Mouse (Mus musculus): ENCODE results near the gene 4921501E09Rik. TPM values are rescaled to one million over a fixed set of nuclear protein-coding genes. Genes with fewer than 3 reads are reported as not detected.
"Not testable (repeated sequence)": the region's sequence is repeated elsewhere in the genome, so short reads cannot be mapped to it uniquely, and the experiment has no call there.

4921501E09Rik gene
- polyA plus RNA-seq, 1 experiment from 2014 or later, result not detected

GRCm38 (mm10) chr17:33032900-33033891, 34.7 kb downstream of the 4921501E09Rik start, which contains the start of gene Zfp763:
Zfp763 (minus strand) TSS chr17:33033402.
- no peaks in the 10 kb centered on the region for H3K9me3 ChIP-seq (ENCODE audit: control insufficient read depth, low read length)
- H3K9ac ChIP-seq (ENCODE audit: low read length), result peak within 1 kb of the TSS; percentile 73
- peak; percentile 91 for DNase-seq (ENCODE audit: low spot score)
- peak within 1 kb of the TSS; percentile 83 for H3K4me3 ChIP-seq (ENCODE audit: low read depth, low read length)
- no peaks in the 10 kb centered on the region for H3K36me3 ChIP-seq (ENCODE audit: control insufficient read depth, insufficient read depth, low read length)
- no peaks in the 10 kb centered on the region for H3K27me3 ChIP-seq (replicated peaks; ENCODE audit: control insufficient read depth, insufficient read depth, low read length)
- 3% methylated on average over 27 of the region's 27 CpGs for WGBS
- 0 out of 2 replicates have a peak, but pooled peaks cover 2% of the 10 kb centered on the region for H3K4me1 ChIP-seq (replicated peaks; ENCODE audit: control insufficient read depth, insufficient read depth, low read length)
- H3K4me2 ChIP-seq (ENCODE audit: low read length), result peak within 1 kb of the TSS; percentile 74
- H3K27ac ChIP-seq (ENCODE audit: low read depth), result peak within 1 kb of the TSS; percentile 74
- ATAC-seq (replicated peaks; ENCODE audit: low FRiP score, low TSS enrichment, low read depth), result peak; percentile 98

GRCm38 (mm10) chr17:33032376-33032775, 35.5 kb downstream of the 4921501E09Rik start:
- Histone ChIP-seq H3K4me1 (replicated peaks; ENCODE audit: control insufficient read depth, insufficient read depth, low read length) (0 out of 2 replicates have a peak, but pooled peaks cover 2% of the 10 kb centered on the region), H3K9ac (ENCODE audit: low read length) (peak overlapping the region; percentile 73)
- WGBS, result 15% methylated on average over 10 of the region's 10 CpGs

GRCm38 (mm10) chr17:33020434-33020833, 47.4 kb downstream of the 4921501E09Rik start:
- H3K4me3 ChIP-seq (ENCODE audit: low read depth, low read length); H3K4me2 ChIP-seq (ENCODE audit: low read length); H3K9ac ChIP-seq (ENCODE audit: low read length); H3K27ac ChIP-seq (ENCODE audit: low read depth); ATAC-seq (replicated peaks; ENCODE audit: low FRiP score, low TSS enrichment, low read depth); H3K27me3 ChIP-seq (replicated peaks; ENCODE audit: control insufficient read depth, insufficient read depth, low read length); H3K4me1 ChIP-seq (replicated peaks; ENCODE audit: control insufficient read depth, insufficient read depth, low read length); DNase-seq (ENCODE audit: low spot score): not testable (repeated sequence)
- H3K9me3 ChIP-seq (ENCODE audit: control insufficient read depth, low read length), result peaks cover 58% of the 10 kb centered on the region
- peaks cover 50% of the 10 kb centered on the region for H3K36me3 ChIP-seq (ENCODE audit: control insufficient read depth, insufficient read depth, low read length)

More at GRCm38 (mm10) chr17:33032376-33032775, 35.5 kb downstream of the 4921501E09Rik start:
- Histone ChIP-seq H3K36me3 (ENCODE audit: control insufficient read depth, insufficient read depth, low read length) (no peaks in the 10 kb centered on the region), H3K4me2 (ENCODE audit: low read length) (peak overlapping the region; percentile 74), H3K27me3 (replicated peaks; ENCODE audit: control insufficient read depth, insufficient read depth, low read length) (no peaks in the 10 kb centered on the region), H3K27ac (ENCODE audit: low read depth) (no peak overlapping the region), H3K9me3 (ENCODE audit: control insufficient read depth, low read length) (0 out of 2 replicates have a peak, but pooled peaks cover 4% of the 10 kb centered on the region), H3K4me3 (ENCODE audit: low read depth, low read length) (peak overlapping the region; percentile 83)
- ATAC-seq (replicated peaks; ENCODE audit: low FRiP score, low TSS enrichment, low read depth) (no peak), DNase-seq (ENCODE audit: low spot score) (no peak)

Other genes with a start within 250 kb of the 4921501E09Rik start
- 14.2 and 16.9 TPM in 2 replicates for gene Zfp799, start 237.8 kb downstream of the 4921501E09Rik start, polyA plus RNA-seq (2014; fragmentation: Nextera tagmentation; extraction: Ambion mirVana)
- 6.7 and 8.6 TPM in 2 replicates for gene Zfp870, start 176.4 kb downstream of the 4921501E09Rik start, polyA plus RNA-seq (2014; fragmentation: Nextera tagmentation; extraction: Ambion mirVana)
- 0.73 and 0.78 TPM in 2 replicates for gene Cyp4f14, start 150.7 kb downstream of the 4921501E09Rik start, polyA plus RNA-seq (2014; fragmentation: Nextera tagmentation; extraction: Ambion mirVana)
- 17.8 and 19.9 TPM in 2 replicates for gene Cyp4f13, start 120.7 kb downstream of the 4921501E09Rik start, polyA plus RNA-seq (2014; fragmentation: Nextera tagmentation; extraction: Ambion mirVana)
- 13.1 and 14.9 TPM in 2 replicates for gene Zfp472, start 102.2 kb downstream of the 4921501E09Rik start, polyA plus RNA-seq (2014; fragmentation: Nextera tagmentation; extraction: Ambion mirVana)
- gene Zfp952, start 74.9 kb downstream of the 4921501E09Rik start, polyA plus RNA-seq (2014; fragmentation: Nextera tagmentation; extraction: Ambion mirVana), result 8.5 and 12.9 TPM in 2 replicates
- gene Zfp763, start 34.7 kb downstream of the 4921501E09Rik start, polyA plus RNA-seq (2014; fragmentation: Nextera tagmentation; extraction: Ambion mirVana), result 12.6 and 16.1 TPM in 2 replicates
- gene Zfp563, start 21.3 kb upstream of the 4921501E09Rik start, polyA plus RNA-seq (2014; fragmentation: Nextera tagmentation; extraction: Ambion mirVana), result 6.6 and 7.1 TPM in 2 replicates
- not detected in 2 replicates for gene Morc2b, start 71.6 kb upstream of the 4921501E09Rik start, polyA plus RNA-seq (2014; fragmentation: Nextera tagmentation; extraction: Ambion mirVana)
- gene Olfr55, start 100.4 kb upstream of the 4921501E09Rik start, polyA plus RNA-seq (2014; fragmentation: Nextera tagmentation; extraction: Ambion mirVana), result not detected in 2 replicates
- not detected in 2 replicates for gene Olfr239, start 123.2 kb upstream of the 4921501E09Rik start, polyA plus RNA-seq (2014; fragmentation: Nextera tagmentation; extraction: Ambion mirVana)
- not detected in 2 replicates for gene Olfr1564, start 153.6 kb upstream of the 4921501E09Rik start, polyA plus RNA-seq (2014; fragmentation: Nextera tagmentation; extraction: Ambion mirVana)
- gene Zfp955a, start 187.1 kb upstream of the 4921501E09Rik start, polyA plus RNA-seq (2014; fragmentation: Nextera tagmentation; extraction: Ambion mirVana), result 16.8 and 18.0 TPM in 2 replicates
- gene Olfr63, start 196.6 kb upstream of the 4921501E09Rik start, polyA plus RNA-seq (2014; fragmentation: Nextera tagmentation; extraction: Ambion mirVana), result 0.04 TPM in 1 of 2 replicates, not detected in the other
- gene Zfp955b, start 221.5 kb upstream of the 4921501E09Rik start, polyA plus RNA-seq (2014; fragmentation: Nextera tagmentation; extraction: Ambion mirVana), result 8.2 and 9.6 TPM in 2 replicates

Measured in intestine, embryonic 14.5 days (tissue).